Mouse (Mus musculus) gastrocnemius, adult 2 months (tissue): ENCODE measurements around the gene Paqr9. TPM values are rescaled to one million over a fixed set of nuclear protein-coding genes. Genes with fewer than 3 reads are reported as not detected.
A peak's percentile ranks its signal among the peaks of the same experiment; 100 is the strongest.

Experiments
- DNase-seq: peaks from one replicate; pipeline ENCODE4 v3.0.0; 2022
- H3K27ac ChIP-seq: fragments of 200-600 bp; 2 replicates; pipeline ENCODE4 v1.8.1; 2022; ENCODE audit warnings: mild to moderate bottlenecking
- H3K4me3 ChIP-seq: fragments of 200-600 bp; 2 replicates; pipeline ENCODE4 v1.8.1; 2022; ENCODE audit warnings: mild to moderate bottlenecking, moderate library complexity
- CTCF ChIP-seq: fragments of 200-600 bp; IDR thresholded peaks from 2 replicates; pipeline ENCODE4 v1.8.1; 2022; ENCODE audit warnings: antibody characterized with exemption, mild to moderate bottlenecking, moderate library complexity
- intact Hi-C: fragments of 180-260 bp; cut with DNase I; formaldehyde crosslinking; loops from one replicate; pipeline ENCODE4 v1.15.1; 2025
- total RNA-seq, 2 experiments: library from RNA; stranded (reverse); gene quantifications; 2 replicates each; pipeline ENCODE4 v1.2.3; 2021

Gene Paqr9
- total RNA-seq, 2 experiments from 2014 or later, result 1.9 to 5.0 TPM

DNA sequence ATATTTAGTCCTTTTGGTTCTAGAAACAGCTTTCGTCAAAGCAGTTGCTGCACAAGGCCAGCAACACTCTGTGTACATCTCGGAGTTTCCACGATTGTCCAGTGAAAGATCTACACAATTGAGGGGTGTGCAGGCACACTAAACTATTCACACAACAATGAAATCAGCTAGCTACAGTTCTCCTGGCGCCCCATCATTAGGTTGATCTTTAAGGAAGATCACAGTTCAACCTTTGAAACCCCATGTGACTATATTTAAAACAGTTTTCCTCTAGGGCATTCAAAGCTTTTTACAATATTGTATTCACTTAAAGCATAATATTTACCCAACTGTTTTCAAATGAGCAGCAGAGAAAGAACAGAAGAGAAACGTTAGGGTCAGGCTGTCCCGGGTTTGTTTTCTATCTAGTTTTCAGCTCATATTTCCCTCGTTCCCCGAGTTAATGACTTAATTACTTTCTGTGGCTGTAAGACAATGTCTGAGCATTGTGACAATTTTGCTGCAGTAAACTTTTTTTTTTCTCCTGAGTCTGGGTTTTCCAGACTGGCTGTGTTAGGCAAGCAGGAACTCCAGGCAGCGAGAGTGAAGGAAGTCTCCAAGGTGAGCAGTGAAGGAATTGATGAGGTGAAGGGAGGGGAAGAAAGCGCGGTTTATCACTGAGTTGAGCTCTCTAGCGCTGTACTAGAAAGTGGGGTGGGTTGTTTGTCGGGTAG lies 38.2 kb downstream of the Paqr9 start:
- no peak for DNase-seq
- intact Hi-C loops, result no loop called here
- H3K4me3 ChIP-seq, result no peak overlapping the region; the same call in 1 of the 2 replicates
- no peak for TF ChIP-seq CTCF
- H3K27ac ChIP-seq, result no peak overlapping the region

- Histone ChIP-seq H3K4me3 (peak overlapping the region; percentile 11; the same call in 1 of the 2 replicates), H3K27ac (no peak overlapping the region)
- TF ChIP-seq CTCF, result no peak
- intact Hi-C loops, result no loop called here
- DNase-seq, result no peak
These were observed 38.8 kb downstream of the Paqr9 start for GRCm38 (mm10) chr9:95598179-95598721.

GRCm38 (mm10) chr9:95599399-95599798 lies 39.9 kb downstream of the Paqr9 start:
- peak; percentile 55 for TF ChIP-seq CTCF

GRCm38 (mm10) chr9:95602849-95603248 lies 43.4 kb downstream of the Paqr9 start:
- no peak for DNase-seq
- no peak for TF ChIP-seq CTCF
- Histone ChIP-seq H3K4me3 (no peak overlapping the region), H3K27ac (no peak overlapping the region)
- intact Hi-C loops, result no loop called here

More at GRCm38 (mm10) chr9:95599399-95599798, 39.9 kb downstream of the Paqr9 start:
- DNase-seq, result no peak
- intact Hi-C loops, result no loop called here
- H3K4me3 ChIP-seq, result no peak overlapping the region
- H3K27ac ChIP-seq, result no peak overlapping the region

GRCm38 (mm10) chr9:95603316-95603715 lies 43.9 kb downstream of the Paqr9 start:
- intact Hi-C loops, result no loop called here
- Histone ChIP-seq H3K4me3 (no peak overlapping the region), H3K27ac (no peak overlapping the region)
- TF ChIP-seq CTCF, result no peak
- DNase-seq, result no peak

GRCm38 (mm10) chr9:95607196-95607595 lies 47.7 kb downstream of the Paqr9 start:
- no peak overlapping the region for H3K4me3 ChIP-seq
- no peak overlapping the region for H3K27ac ChIP-seq
- DNase-seq, result no peak
- intact Hi-C loops, result loop anchor here (5.0 kb wide), 1 partner anchor 90 kb away; no protein-coding TSS in a partner anchor
- peak; percentile 43 for TF ChIP-seq CTCF

DNA sequence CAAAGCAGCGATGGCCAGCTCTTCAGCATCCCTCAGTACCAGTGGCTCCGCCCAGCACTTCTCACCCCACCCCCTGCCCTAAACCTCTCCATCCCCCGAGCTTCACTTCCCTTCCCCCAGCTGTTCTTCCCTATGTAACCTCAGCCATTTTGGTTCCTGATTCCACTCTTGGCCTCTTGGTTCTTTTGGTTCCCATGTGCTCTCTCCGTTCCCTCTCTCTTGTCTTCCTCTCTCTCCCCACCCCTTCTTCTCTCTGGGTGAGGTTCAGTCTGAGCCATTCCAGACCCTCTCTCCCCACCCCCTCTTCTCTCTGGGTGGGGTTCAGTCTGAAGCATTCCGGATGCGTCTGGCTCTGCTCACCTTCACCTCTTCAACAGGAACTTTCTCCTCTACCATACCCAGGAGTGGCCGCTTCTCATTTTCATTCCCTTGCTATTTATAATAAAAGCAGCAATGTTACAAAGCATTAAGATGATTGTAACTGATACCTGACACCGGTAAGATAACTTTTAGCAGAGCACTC lies 52.9 kb downstream of the Paqr9 start:
- TF ChIP-seq CTCF, result no peak
- intact Hi-C loops, result no loop called here
- Histone ChIP-seq H3K4me3 (no peak overlapping the region), H3K27ac (no peak overlapping the region)
- no peak for DNase-seq

DNA sequence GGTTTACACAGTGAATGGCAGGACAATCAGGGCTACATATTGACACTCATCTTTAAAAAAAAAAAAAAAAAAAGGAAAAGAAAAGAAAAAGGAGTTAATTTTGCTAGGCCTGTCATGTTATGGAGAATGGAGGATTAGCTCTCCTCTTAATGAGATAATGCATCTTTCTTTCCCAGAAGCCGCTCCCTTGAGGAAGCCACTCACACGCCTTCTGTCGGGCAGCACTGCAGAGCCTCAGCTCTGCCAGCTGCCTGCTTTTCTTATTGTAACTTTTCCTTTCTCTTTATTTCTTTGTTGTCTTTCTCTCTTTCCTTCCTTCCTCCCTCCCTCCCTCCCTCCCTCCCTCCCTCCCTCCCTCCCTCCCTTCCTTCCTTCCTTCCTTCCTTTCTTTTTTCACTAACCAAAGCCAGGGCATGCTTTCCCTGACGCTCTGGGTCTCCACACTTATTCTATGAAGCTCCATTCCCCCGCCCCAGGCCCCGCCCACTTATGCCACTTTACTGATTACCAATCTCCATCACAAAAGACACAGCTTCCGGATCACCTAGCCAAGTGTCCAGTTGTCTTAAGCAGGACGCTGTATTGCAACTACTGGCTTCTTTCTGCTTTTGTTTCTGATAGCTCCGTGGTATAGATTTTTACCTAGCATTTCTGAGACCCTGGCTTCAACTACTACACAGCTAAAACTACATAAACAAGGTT lies 54.1 kb downstream of the Paqr9 start:
- intact Hi-C loops, result no loop called here
- Histone ChIP-seq H3K4me3 (no peak overlapping the region), H3K27ac (peak overlapping the region; percentile 54)
- DNase-seq, result no peak
- TF ChIP-seq CTCF, result no peak

- intact Hi-C loops, result no loop called here
- TF ChIP-seq CTCF, result no peak
- peak overlapping the region; percentile 59 for H3K4me3 ChIP-seq
- DNase-seq, result peak; percentile 59
- peak overlapping the region; percentile 82 for H3K27ac ChIP-seq
These were observed 55.6 kb downstream of the Paqr9 start for GRCm38 (mm10) chr9:95614861-95615615.

- intact Hi-C loops, result no loop called here
- Histone ChIP-seq H3K27ac (peak overlapping the region; percentile 82; the same call in 1 of the 2 replicates), H3K4me3 (no peak overlapping the region)
- DNase-seq, result no peak
- TF ChIP-seq CTCF, result no peak
These were observed 56.5 kb downstream of the Paqr9 start for GRCm38 (mm10) chr9:95615961-95616360.

Other genes with a start within 250 kb of the Paqr9 start
- under 1 TPM; 0.43 to 0.53 TPM for gene Chst2, start 152.9 kb upstream of the Paqr9 start, total RNA-seq
- gene U2surp, start 47.7 kb upstream of the Paqr9 start, total RNA-seq, result 10 to 100 TPM; 25.0 to 32.5 TPM
- gene Pcolce2, start 77.9 kb downstream of the Paqr9 start, total RNA-seq, result 10 to 100 TPM in 1 of 2 experiments, 1 to 10 TPM in 1; 8.2 to 13.7 TPM
- 1 to 10 TPM in 1 of 2 experiments, under 1 TPM in 1; 0.71 to 1.2 TPM for gene Trpc1, start 190.7 kb downstream of the Paqr9 start, total RNA-seq